Mouse (Mus musculus) lung, postnatal 36 days (tissue): ENCODE data around the gene Maats1.

Source experiments
- DNase-seq: peaks from one replicate; pipeline ENCODE4 v3.0.0; 2022; ENCODE audit warnings: mixed read lengths

The Maats1 gene

DNA sequence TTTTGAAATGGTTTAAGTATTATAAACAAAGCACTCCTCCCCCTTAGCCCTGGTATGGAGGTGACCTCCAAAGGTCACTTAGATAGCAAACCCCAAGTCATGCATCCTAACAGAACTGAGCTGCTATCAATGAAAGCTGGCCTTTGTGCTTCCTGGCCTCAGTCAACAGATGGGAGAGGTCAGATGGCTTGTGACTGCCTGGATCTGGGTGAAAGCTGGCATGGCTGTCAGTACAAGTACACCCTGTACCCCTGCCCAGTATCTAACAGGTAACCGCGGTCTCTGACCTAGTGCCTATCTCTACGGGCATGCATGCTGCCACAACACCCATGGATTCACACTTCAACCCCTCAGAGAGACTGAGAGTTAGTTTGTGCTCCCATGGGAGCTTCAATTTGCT is 54.2 kb downstream of the Maats1 start:
- DNase-seq: no peak

DNA sequence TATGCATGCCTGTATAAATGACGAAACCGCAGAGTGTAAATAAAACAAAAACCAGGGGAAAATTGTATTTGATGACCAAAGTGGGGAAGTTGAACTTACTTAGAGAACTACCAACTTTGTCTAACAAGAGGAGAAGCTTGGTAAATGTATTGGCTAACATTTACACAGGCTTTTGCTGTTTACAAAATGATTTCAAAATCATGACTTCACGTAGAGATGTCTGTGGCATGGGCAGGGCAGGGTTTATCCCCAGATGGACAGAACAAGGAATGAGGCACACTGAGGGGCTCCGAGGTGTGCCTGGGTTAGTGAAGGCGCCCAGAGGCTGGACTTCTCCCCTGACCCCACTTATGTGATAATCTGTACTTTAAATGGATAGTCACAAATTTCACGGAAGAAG is 54.6 kb downstream of the Maats1 start:
- DNase-seq: no peak

DNA sequence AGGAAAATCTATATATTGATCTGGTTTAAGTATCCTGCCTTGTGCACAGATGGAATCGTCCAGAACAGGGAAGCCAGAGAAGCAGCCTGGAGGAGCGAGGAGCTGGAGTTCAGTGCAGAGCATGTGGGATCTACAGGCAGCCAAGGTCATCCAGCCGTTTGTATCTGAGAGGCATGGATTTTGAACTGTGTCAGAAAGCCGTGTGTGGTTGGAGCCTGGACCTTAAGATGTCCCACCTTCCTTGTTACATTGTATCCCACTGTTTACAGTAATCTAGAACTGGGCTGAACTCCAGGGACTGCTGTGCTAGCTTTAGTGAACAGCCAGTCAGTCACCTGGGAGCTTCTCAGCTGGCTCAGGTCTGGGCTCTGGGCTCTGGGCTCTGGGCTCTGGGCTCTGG is 55.4 kb downstream of the Maats1 start:
- peak; percentile 6 for DNase-seq

DNA sequence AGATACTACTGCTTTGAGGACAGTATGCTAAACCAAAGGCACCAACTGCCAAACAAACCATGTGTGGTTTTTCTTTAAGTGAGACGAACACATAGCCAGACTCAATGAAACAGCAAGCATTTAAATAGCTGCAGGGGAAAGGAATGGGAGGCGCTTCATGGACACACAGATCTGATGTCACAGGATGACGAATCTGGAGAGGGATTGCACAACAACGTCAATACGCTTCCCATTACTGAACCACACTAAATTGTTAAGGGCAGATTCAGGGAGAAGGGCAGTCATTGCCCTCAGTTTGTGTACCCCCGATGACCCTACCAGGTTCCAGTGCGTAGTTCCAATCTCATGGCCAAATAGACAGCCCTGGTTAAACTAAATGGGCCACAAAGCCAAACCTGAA is 56.1 kb downstream of the Maats1 start:
- no peak for DNase-seq

DNA sequence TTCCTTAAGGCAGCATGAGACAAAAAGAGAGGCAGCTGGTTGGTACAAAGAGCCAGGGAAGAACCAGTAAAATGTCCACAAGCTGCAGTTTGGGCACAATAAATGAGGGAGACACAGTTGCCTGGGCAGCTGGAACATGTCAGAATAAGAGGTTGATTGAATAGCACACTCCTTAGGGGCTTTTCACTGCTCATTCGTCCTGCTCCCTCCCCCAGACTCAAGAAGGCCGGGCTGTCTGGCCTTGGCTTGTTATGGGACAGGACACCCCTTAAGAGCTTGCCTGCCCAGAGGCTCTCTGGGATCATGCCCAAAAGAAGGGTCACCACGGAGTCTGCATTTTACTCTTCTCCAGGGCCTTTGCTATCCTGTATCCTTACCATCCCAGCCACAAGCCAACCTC is 58.6 kb downstream of the Maats1 start:
- DNase-seq: no peak

DNA sequence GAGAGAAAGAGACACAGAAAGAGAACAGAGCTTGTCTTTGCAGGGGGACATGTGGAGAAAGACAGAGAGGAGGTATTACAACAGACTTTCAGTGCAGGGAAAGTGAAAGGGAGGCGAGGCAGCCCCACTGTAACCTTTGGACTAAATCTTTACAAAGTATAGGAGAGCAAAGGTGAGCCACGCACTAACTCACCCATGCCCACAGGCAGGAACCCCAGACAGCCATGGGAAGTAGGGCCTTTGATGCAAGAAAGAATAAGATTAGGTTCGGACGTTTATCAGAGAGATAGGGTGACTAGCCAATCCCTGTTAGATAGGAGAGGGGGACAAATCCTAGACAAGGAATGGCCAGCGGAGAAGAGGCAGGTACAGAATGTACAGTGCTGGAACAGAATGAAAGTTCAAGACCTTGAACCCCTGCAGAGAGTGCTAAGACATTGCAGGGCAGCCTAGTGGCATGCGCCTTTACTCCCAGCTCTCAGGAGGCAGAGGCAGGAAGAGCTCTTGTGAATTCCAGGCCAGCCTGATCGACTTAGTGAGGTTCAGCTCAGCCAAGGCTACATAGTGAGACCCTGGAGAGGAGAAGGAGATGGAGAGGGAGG is 59.3 kb downstream of the Maats1 start:
- DNase-seq: no peak

DNA sequence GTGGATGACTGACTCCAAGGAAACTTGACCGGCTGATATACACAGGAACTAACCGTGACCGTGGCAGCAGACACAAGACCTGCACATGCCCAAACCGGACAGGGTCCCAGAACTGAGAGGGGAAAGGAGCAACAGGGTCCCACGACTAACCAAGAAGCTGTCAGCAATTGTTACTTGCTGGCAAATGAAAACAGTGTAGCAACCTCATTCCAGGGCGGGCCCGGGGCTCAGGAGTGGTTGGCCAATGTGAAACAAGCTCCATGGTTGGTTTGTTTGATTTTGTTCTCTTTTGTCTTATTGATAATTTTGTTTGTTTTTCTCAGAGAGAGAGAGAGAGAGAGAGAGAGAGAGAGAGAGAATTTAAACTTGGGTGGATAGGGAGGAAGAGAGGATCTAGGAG is 61.0 kb downstream of the Maats1 start:
- DNase-seq: no peak

DNA sequence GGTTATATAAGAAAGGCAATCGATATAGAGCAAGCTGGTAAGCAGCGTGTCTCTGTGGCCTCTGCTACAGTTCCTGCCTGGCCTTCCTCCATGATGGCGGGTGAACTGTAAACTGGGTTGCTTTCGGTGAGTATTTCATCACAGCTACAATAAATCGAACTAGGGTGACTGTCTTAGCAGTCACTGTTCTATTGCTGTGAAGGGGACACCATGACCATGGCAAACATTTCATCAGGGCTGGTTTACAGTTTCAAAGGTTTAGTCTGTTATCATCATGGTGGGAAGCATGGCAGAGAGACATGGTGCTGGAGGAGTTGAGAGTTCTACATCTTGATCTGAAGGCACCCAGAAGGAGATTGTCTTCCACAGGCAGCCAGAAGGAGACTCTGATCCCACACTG is 62.1 kb downstream of the Maats1 start:
- no peak for DNase-seq

DNA sequence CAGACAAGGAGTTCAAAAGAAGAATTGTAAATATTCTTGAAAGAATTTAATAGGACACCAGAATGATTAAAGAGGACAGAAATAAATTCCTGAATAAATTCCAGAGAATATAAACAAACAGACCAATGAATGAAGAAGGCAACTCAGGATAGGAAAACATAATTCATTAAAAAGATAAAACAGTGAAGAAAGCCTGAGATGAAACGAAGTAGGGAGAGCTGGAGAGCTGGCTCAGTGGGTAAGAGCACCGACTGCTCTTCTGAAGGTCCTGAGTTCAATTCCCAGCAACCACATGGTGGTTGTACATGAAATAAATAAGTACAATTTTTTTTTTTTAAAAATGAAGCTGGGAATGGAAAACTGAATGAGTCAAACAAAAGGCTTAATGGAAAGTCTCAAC is 67.2 kb downstream of the Maats1 start:
- no peak for DNase-seq

DNA sequence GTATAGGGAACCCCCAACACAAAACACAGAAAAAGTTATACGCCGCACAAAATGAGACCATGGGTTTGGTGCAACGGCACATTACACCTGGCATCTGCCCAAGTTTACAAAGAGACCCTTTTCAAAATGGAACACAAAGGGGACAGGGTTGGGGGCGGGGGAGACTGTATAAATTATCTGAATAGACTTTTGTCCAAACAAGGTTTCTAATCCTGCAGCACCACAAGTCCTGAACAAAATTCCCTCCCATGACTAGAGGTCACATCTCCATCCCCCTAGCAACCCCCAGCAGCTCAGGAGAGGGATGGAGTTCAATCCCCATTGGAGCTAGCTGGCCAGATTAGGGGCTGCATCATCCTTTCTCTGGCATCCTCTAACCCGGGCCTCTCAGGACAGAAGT is 69.5 kb downstream of the Maats1 start:
- no peak for DNase-seq

DNA sequence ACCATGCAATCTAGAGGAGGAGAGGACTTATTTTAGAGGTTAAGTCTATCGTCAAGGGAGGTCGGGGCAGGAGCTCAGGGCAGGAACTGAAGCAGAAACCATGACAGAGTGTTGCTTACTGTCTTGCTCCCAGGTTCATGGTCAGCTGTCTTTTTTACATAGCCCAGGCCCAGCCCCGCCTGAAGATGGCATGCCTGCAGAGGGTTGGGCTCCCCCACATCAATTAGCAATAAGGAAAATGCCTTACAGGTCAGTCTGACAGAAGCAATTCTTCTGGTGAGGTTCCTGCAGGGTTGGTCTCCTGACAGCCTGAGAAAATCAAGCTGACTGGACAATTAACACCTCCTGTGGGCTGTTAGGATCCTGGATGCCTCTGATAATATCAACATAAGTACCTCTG is 70.3 kb downstream of the Maats1 start:
- no peak for DNase-seq

DNA sequence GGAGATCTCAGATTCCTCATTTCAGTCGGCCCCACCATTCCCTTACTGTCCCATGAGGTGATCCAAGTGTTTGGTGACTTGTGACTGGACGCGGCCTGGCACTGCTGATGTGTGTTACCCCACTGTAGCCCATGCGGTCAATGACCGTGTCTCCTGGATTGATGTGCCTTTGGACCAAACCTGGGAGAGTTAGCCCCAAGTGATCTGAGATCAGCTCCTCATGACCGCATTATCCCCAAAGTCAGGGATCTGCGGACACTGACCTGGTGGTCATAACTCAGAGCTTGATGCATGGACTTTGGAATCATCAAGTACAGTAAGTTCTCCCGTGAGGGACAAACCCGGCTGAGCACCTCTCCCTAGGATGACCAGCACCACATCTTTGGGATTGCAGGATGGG is 86.0 kb downstream of the Maats1 start:
- no peak for DNase-seq

DNA sequence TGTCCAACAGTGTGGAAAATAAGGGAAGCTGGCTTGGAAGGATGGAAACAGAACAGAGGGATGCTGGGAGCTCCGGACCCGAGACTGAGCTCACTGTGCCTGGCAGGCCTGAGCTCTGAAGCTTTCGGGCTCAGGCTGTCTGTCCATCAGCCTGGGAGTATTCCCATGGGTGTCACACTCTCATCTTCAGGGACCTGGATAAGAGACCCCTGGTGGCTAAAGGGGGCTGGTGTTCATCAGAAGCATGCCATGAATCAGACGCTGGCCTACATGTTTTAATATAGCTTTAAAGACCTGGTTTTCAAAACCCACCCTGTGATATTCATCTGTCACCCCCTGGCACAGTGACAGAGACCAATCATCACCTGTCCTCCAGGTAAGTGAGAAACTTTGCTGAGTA is 86.8 kb downstream of the Maats1 start:
- no peak for DNase-seq

DNA sequence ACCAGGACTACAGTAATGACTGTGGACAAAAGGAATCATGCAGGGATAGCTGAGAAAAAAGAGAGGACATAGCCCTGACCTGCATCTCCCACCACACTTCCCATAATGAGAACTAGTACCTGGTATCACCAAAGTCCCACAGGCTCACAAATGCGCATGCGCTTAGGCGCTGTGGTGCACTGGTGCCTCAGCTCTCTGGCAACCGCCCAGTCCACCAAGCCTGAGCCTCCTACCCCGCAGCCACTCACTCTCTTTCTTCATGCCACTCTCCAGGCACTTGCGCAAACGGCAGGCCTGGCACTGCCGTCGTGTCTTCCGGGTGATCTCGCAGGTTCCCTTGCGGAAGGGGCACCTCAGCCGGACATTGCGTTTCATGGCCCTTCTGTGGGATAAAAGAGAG is 87.9 kb downstream of the Maats1 start:
- DNase-seq: peak; percentile 53

DNA sequence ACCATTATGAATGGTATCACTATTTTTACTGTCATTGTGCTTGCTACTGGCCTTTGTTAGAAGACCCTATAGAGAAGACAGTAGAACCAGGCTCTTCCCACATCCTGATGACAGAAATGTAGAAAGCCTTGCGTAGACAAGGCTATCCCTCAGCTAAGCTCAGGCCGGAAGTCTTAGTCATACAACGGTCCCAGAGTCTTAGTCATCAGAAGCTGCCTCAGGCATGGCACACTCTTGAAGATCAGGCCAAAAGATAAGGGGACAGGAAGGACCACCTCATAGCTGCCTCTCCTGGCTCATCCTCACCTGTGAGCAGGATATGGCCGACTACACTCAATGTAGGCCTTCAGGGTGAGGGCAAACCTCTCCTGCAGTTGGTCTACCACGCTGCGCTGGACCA is 91.5 kb downstream of the Maats1 start:
- no peak for DNase-seq

DNA sequence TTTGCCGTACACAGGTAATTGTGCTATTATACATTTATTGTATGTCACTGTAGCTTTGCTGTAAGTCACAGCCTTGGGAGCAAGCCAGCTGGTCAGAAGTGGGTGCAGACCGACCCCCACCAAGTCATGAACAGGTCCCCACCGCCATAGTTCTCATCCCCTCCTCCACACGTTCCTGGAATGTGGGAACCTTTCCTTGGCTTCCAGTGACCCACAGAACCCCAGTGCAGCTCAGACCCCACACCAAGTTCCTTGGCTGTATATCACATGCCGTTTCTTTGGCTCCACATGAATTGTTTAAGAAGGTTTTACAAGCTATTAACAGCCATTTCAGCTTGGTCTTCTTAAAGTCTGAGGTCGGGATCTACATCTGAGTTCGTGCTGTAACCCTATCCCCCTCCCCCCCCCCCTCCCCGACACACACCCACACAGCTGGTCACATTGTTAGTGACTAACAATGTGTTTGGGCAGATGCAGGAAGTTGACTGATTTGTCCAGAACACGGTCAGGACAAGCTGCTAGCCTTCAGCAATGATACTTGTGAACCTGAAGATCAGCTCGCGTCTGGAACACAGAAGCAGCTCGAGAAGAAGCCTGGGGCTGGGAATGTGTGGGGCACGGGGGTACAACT is 93.5 kb downstream of the Maats1 start:
- DNase-seq: no peak
